Mouse (Mus musculus): ENCODE measurements around the gene Nasp. TPM values are rescaled to one million over a fixed set of nuclear protein-coding genes. Genes with fewer than 3 reads are reported as not detected.

Nasp gene
- polyA plus RNA-seq, 1 experiment from 2014 or later = 105 TPM

DNA sequence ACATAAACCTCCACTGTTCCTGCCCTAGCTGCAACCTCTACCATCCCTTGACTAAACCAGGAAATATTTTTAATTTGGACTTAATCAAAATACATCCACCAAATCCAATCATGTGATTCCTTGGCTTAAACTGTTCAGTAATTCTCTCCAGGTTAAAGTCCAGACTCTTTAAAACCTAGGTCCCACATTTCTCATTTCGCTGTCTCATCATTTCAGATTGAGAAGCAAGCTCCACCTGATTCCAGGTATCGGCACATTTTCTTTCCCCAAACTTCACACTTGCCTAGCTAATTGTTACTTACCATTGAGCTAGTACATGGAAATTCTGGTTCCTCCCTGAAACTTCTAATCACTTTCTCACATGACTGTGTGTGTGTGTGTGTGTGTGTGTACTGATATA lies 21.7 kb upstream of the Nasp start:
- ATAC-seq (ENCODE audit: low read depth) = no peak
- Histone ChIP-seq H3K9me3 (ENCODE audit: control insufficient read depth, low read length) (no peaks in the 10 kb centered on the region), H3K27ac (ENCODE audit: low read depth, low read length) (no peak overlapping the region), H3K4me2 (ENCODE audit: low read depth, low read length) (peak overlapping the region; percentile 85), H3K4me1 (ENCODE audit: control insufficient read depth, insufficient read depth, low read length) (peaks cover 14% of the 10 kb centered on the region), H3K36me3 (ENCODE audit: control insufficient read depth, insufficient read depth, low read length) (peaks cover 8% of the 10 kb centered on the region; the same call in 1 of the 2 replicates), H3K4me3 (ENCODE audit: low read depth, low read length) (no peak overlapping the region), H3K27me3 (ENCODE audit: control insufficient read depth, insufficient read depth, low read length) (no peaks in the 10 kb centered on the region), H3K9ac (replicated peaks; ENCODE audit: low read depth, low read length) (no peak overlapping the region)
- WGBS = 98% methylated on average over 2 of the region's 2 CpGs

DNA sequence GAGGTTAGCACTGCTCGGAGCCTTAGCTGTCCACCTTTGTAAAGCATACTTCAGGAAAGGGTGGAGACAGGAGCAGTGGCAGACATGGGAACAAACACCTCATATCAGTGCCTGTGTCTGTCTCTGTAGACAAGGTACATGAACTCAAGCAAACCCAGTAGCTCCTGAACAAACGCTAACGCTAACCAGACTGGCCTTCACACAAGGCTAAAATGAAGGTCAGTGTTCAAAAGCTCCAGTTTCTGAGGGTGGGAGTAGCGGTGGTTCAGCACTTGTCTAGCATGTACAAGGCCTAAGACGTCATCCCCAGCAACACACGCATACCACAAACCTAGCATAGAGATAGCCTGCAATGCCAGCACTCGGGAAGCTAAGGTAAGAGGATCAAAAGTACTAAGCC lies 17.9 kb upstream of the Nasp start:
- no peak for ATAC-seq (ENCODE audit: low read depth)
- WGBS = 95% methylated on average over 7 of the region's 7 CpGs
- H3K27ac ChIP-seq (ENCODE audit: low read depth, low read length) = no peak overlapping the region
- H3K4me1 ChIP-seq (ENCODE audit: control insufficient read depth, insufficient read depth, low read length) = peaks cover 14% of the 10 kb centered on the region
- no peaks in the 10 kb centered on the region for H3K9me3 ChIP-seq (ENCODE audit: control insufficient read depth, low read length)
- H3K4me2 ChIP-seq (ENCODE audit: low read depth, low read length) = no peak overlapping the region
- no peak overlapping the region for H3K9ac ChIP-seq (replicated peaks; ENCODE audit: low read depth, low read length)
- no peak overlapping the region for H3K4me3 ChIP-seq (ENCODE audit: low read depth, low read length)
- no peaks in the 10 kb centered on the region for H3K27me3 ChIP-seq (ENCODE audit: control insufficient read depth, insufficient read depth, low read length)
- H3K36me3 ChIP-seq (ENCODE audit: control insufficient read depth, insufficient read depth, low read length) = peaks cover 22% of the 10 kb centered on the region

DNA sequence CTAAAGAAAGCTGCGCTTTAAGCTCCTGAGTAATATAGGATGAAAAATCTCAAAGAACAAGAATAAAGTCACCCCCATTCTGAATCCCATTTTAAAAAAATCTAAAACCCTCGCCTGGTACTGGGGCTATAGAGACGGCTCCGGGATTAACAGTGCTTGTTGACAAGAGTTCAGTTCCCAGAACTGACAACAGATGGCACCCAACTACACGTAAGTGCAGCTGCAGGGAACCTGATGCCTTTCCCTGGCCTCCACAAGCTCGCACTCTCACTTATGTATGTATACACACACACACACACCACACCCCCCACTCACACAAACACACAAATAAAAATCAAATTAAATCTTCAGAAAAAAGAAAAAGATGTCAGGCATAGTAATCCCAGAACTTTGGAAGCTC lies 16.6 kb upstream of the Nasp start:
- Histone ChIP-seq H3K9ac (replicated peaks; ENCODE audit: low read depth, low read length) (no peak overlapping the region), H3K27ac (ENCODE audit: low read depth, low read length) (no peak overlapping the region), H3K27me3 (ENCODE audit: control insufficient read depth, insufficient read depth, low read length) (no peaks in the 10 kb centered on the region), H3K36me3 (ENCODE audit: control insufficient read depth, insufficient read depth, low read length) (peaks cover 32% of the 10 kb centered on the region), H3K4me2 (ENCODE audit: low read depth, low read length) (no peak overlapping the region), H3K4me3 (ENCODE audit: low read depth, low read length) (no peak overlapping the region), H3K4me1 (ENCODE audit: control insufficient read depth, insufficient read depth, low read length) (peaks cover 7% of the 10 kb centered on the region; the same call in 1 of the 2 replicates), H3K9me3 (ENCODE audit: control insufficient read depth, low read length) (no peaks in the 10 kb centered on the region)
- 63% methylated on average over 6 of the region's 6 CpGs for WGBS
- ATAC-seq (ENCODE audit: low read depth) = no peak

DNA sequence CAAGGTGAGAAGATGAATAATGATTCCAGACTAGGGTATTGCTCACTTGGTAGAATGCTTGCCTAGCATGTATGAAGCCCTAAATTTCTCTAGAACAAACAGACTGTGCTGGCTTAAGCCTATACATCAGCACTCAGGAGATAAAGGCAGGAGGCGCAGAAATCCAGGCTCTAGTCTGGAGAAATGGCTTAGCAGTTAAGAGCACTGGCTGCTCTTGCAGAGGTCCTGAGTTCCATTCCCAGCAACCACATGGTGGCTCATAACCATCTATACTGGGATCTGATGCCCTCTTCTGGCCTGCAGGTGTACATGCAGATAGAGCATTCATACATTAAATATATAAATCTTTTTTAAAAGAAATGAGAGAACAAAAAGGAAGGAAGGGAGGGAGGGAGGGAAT lies 14.3 kb upstream of the Nasp start:
- 96% methylated on average over 1 of the region's 1 CpGs for WGBS
- Histone ChIP-seq H3K9me3 (ENCODE audit: control insufficient read depth, low read length) (no peaks in the 10 kb centered on the region), H3K36me3 (ENCODE audit: control insufficient read depth, insufficient read depth, low read length) (peaks cover 44% of the 10 kb centered on the region), H3K27ac (ENCODE audit: low read depth, low read length) (no peak overlapping the region), H3K4me3 (ENCODE audit: low read depth, low read length) (no peak overlapping the region), H3K27me3 (ENCODE audit: control insufficient read depth, insufficient read depth, low read length) (no peaks in the 10 kb centered on the region), H3K9ac (replicated peaks; ENCODE audit: low read depth, low read length) (no peak overlapping the region), H3K4me1 (ENCODE audit: control insufficient read depth, insufficient read depth, low read length) (no peaks in the 10 kb centered on the region), H3K4me2 (ENCODE audit: low read depth, low read length) (no peak overlapping the region)
- ATAC-seq (ENCODE audit: low read depth) = no peak

DNA sequence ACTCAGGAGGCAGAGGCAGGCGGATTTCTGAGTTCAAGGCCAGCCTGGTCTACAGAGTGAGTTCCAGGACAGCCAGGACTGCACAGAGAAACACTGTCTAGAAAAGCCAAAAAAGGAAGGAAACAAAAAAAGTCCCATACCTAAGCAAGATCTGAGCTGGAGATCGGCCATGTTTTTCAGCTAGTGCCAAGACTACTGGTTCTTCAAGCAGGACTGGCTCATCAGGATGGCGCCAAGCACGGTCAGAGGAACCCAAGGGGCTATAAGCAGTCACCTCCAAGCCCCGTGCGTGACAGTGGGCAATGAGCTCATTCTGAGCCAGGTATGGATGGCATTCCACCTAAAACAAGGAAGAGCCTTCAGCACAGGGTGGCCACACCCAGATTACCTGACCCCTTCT lies 11.1 kb upstream of the Nasp start:
- Histone ChIP-seq H3K9me3 (ENCODE audit: control insufficient read depth, low read length) (no peaks in the 10 kb centered on the region), H3K27me3 (ENCODE audit: control insufficient read depth, insufficient read depth, low read length) (no peaks in the 10 kb centered on the region), H3K27ac (ENCODE audit: low read depth, low read length) (no peak overlapping the region), H3K9ac (replicated peaks; ENCODE audit: low read depth, low read length) (no peak overlapping the region), H3K4me1 (ENCODE audit: control insufficient read depth, insufficient read depth, low read length) (no peaks in the 10 kb centered on the region), H3K4me3 (ENCODE audit: low read depth, low read length) (no peak overlapping the region), H3K36me3 (ENCODE audit: control insufficient read depth, insufficient read depth, low read length) (peaks cover 57% of the 10 kb centered on the region), H3K4me2 (ENCODE audit: low read depth, low read length) (no peak overlapping the region)
- WGBS = 97% methylated on average over 6 of the region's 6 CpGs
- ATAC-seq (ENCODE audit: low read depth) = no peak

DNA sequence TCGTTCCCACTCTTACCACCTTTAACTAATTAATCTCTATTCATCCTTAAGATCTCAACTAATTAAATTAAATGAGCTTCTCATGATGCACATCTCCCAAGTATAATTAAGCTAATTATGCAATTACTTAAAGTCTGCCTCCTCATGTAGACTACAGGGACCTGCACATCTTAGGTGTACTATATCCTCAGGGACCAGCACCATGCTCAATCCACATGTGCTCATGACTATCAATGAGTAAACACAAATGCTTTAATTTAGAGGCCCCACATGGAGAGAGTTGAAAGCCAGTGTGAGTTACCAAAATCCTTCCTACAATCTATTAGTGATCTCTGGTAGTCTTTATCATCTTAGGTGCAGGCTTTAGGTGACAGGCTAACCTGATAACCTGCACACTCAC lies 7.5 kb upstream of the Nasp start:
- peaks cover 38% of the 10 kb centered on the region for H3K36me3 ChIP-seq (ENCODE audit: control insufficient read depth, insufficient read depth, low read length)
- no peaks in the 10 kb centered on the region for H3K27me3 ChIP-seq (ENCODE audit: control insufficient read depth, insufficient read depth, low read length)
- no peak overlapping the region for H3K4me2 ChIP-seq (ENCODE audit: low read depth, low read length)
- no peaks in the 10 kb centered on the region for H3K9me3 ChIP-seq (ENCODE audit: control insufficient read depth, low read length)
- 60% methylated on average over 1 of the region's 1 CpGs for WGBS
- H3K4me3 ChIP-seq (ENCODE audit: low read depth, low read length) = no peak overlapping the region
- no peaks in the 10 kb centered on the region for H3K4me1 ChIP-seq (ENCODE audit: control insufficient read depth, insufficient read depth, low read length)
- no peak; the same call in 1 of the 2 replicates for ATAC-seq (ENCODE audit: low read depth)
- no peak overlapping the region for H3K27ac ChIP-seq (ENCODE audit: low read depth, low read length)
- no peak overlapping the region for H3K9ac ChIP-seq (replicated peaks; ENCODE audit: low read depth, low read length)

DNA sequence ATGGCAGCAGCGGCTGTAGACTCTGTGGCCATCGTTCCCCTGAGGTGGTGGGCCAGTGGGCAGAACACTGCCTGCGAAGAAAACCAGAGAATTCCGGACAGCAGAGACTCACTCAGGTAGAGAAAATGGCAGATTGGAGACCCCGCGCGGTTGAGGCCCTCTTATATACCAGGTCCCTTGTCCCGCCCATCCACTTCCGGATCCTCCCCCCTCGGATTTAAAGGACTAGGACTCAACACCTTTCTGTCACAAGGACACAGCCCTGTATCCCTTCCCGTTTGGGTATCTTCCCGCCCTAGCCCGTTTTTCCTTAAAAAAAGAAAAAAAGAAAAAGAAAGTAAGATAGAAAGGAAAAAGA lies 403 bp downstream of the Nasp start:
- Histone ChIP-seq H3K27me3 (ENCODE audit: control insufficient read depth, insufficient read depth, low read length) (no peaks in the 10 kb centered on the region), H3K9me3 (ENCODE audit: control insufficient read depth, low read length) (no peaks in the 10 kb centered on the region), H3K36me3 (ENCODE audit: control insufficient read depth, insufficient read depth, low read length) (no peaks in the 10 kb centered on the region), H3K4me3 (ENCODE audit: low read depth, low read length) (peak overlapping the region; percentile 83), H3K4me1 (ENCODE audit: control insufficient read depth, insufficient read depth, low read length) (0 out of 2 replicates have a peak, but pooled peaks cover 3% of the 10 kb centered on the region), H3K9ac (replicated peaks; ENCODE audit: low read depth, low read length) (peak overlapping the region; percentile 72), H3K27ac (ENCODE audit: low read depth, low read length) (peak overlapping the region; percentile 93), H3K4me2 (ENCODE audit: low read depth, low read length) (peak overlapping the region; percentile 83)
- ATAC-seq (ENCODE audit: low read depth) = peak; percentile 94
- WGBS = 0% methylated on average over 13 of the region's 13 CpGs

DNA sequence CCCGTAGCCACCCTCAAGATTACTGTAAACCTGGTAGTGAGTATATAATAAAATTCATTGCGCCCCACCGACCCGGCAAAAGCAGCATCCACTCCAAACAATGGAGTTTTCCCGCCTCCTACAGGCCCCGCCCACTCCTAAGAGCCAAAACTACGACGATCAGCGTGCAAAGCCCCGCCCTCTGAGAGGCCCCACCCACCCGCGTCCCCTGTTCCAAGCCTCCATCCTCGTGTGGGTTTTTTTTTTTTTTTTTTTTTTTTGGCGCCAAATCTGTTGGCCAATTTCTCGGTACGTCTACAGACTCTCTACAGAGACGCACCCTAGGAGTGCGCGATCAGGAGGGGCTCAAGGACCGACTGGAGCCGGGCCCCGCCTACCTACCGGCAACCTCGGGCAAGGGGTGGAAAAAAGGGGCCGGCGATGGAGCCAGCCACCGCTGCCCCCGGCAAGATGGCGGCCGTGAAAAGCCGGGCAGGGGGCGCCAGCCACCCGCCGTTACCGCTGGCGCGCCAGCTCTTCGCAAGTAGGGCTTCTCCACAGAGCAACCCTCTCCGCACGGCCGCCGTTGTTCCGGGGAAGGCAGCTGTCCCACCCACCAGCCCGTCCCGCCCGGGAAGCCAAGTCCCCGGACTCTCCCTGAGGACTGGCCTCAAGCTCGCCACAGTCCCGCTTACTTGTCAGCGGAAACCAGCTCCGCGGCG lies 933 bp downstream of the Nasp start:
- peak; percentile 83 for ATAC-seq (ENCODE audit: low read depth)

DNA sequence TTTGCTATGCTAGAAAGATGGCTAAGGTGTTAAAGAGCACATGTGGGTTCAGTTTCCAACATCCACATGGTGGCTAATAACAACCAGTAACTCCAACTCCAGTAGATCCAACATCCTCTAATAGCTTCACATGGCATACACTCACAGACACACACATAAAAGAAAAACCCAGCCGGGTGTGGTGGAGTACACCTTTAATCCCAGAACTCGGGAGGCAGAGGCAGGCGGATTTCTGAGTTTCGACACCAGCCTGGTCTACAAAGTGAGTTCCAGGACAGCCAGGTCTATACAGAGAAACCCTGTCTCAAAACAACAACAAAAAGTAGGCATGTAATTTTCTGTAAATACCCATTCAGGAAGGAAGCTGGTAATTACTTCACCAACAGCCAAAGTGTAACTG lies 2.9 kb downstream of the Nasp start:
- no peaks in the 10 kb centered on the region for H3K27me3 ChIP-seq (ENCODE audit: control insufficient read depth, insufficient read depth, low read length)
- 94% methylated on average over 4 of the region's 4 CpGs for WGBS
- H3K9ac ChIP-seq (replicated peaks; ENCODE audit: low read depth, low read length) = no peak overlapping the region

More for the DNA sequence above, 933 bp downstream of the Nasp start:
- H3K9me3 ChIP-seq (ENCODE audit: control insufficient read depth, low read length) = no peaks in the 10 kb centered on the region
- H3K27ac ChIP-seq (ENCODE audit: low read depth, low read length) = peak overlapping the region; percentile 93
- 0 out of 2 replicates have a peak, but pooled peaks cover 3% of the 10 kb centered on the region for H3K4me1 ChIP-seq (ENCODE audit: control insufficient read depth, insufficient read depth, low read length)
- under 1% methylated on average over 51 of the region's 53 CpGs for WGBS
- H3K27me3 ChIP-seq (ENCODE audit: control insufficient read depth, insufficient read depth, low read length) = no peaks in the 10 kb centered on the region
- H3K4me3 ChIP-seq (ENCODE audit: low read depth, low read length) = peak overlapping the region; percentile 83
- H3K9ac ChIP-seq (replicated peaks; ENCODE audit: low read depth, low read length) = peak overlapping the region; percentile 72
- H3K4me2 ChIP-seq (ENCODE audit: low read depth, low read length) = peak overlapping the region; percentile 83
- H3K36me3 ChIP-seq (ENCODE audit: control insufficient read depth, insufficient read depth, low read length) = no peaks in the 10 kb centered on the region

More for the DNA sequence above, 2.9 kb downstream of the Nasp start:
- ATAC-seq (ENCODE audit: low read depth) = no peak
- Histone ChIP-seq H3K4me1 (ENCODE audit: control insufficient read depth, insufficient read depth, low read length) (0 out of 2 replicates have a peak, but pooled peaks cover 3% of the 10 kb centered on the region), H3K27ac (ENCODE audit: low read depth, low read length) (no peak overlapping the region), H3K9me3 (ENCODE audit: control insufficient read depth, low read length) (no peaks in the 10 kb centered on the region), H3K4me3 (ENCODE audit: low read depth, low read length) (no peak overlapping the region), H3K36me3 (ENCODE audit: control insufficient read depth, insufficient read depth, low read length) (peaks cover 12% of the 10 kb centered on the region), H3K4me2 (ENCODE audit: low read depth, low read length) (no peak overlapping the region)
